Mouse (Mus musculus) heart, embryonic 13.5 days (tissue): ENCODE measurements around the gene Pea15a. TPM values are rescaled to one million over a fixed set of nuclear protein-coding genes. Genes with fewer than 3 reads are reported as not detected.

Experiments
- ATAC-seq: fragments of 200-750 bp; cut with Nextera tagmentation; 2 replicates; pipeline ENCODE4 v1.8.0; 2017; ENCODE audit warnings: moderate TSS enrichment; ENCODE audit not compliant: insufficient number of reproducible peaks, low FRiP score, low TSS enrichment; ENCODE audit errors: extremely low read depth
- H3K27ac ChIP-seq: fragments of 300-500 bp; sonication (generic); replicated peaks from 2 replicates; pipeline ENCODE4 v1.5.1; 2015; ENCODE audit warnings: moderate library complexity, mild to moderate bottlenecking, inconsistent platforms
- H3K27me3 ChIP-seq: fragments of 300-500 bp; sonication (generic); replicated peaks from 2 replicates; pipeline ENCODE4 v1.6.1; 2015; ENCODE audit warnings: mild to moderate bottlenecking, inconsistent platforms
- H3K36me3 ChIP-seq: fragments of 300-500 bp; sonication (generic); 2 replicates; pipeline ENCODE4 v1.6.1; 2015; ENCODE audit warnings: mild to moderate bottlenecking, inconsistent platforms
- H3K4me1 ChIP-seq: fragments of 300-500 bp; sonication (generic); 2 replicates; pipeline ENCODE4 v1.6.1; 2015; ENCODE audit warnings: inconsistent platforms
- H3K4me2 ChIP-seq: fragments of 300-500 bp; sonication (generic); 2 replicates; pipeline ENCODE4 v1.6.1; 2015; ENCODE audit warnings: inconsistent platforms, mild to moderate bottlenecking, moderate library complexity
- H3K4me3 ChIP-seq: fragments of 300-500 bp; sonication (generic); 2 replicates; pipeline ENCODE4 v1.5.1; 2015; ENCODE audit warnings: moderate library complexity, mild to moderate bottlenecking, inconsistent platforms
- H3K9ac ChIP-seq: fragments of 300-500 bp; sonication (generic); 2 replicates; pipeline ENCODE4 v1.6.1; 2015; ENCODE audit warnings: inconsistent platforms, mild to moderate bottlenecking, moderate library complexity
- H3K9me3 ChIP-seq: fragments of 300-500 bp; sonication (generic); 2 replicates; pipeline ENCODE4 v1.6.1; 2016; ENCODE audit warnings: inconsistent platforms
- WGBS: fragments of 180-500 bp; shearing (Covaris S2); methylation state at CpG from one replicate; pipeline ENCODE4 v1.1.7; 2015; ENCODE audit warnings: mixed read lengths; 5-methylcytosine and 5-hydroxymethylcytosine counted together
- polyA plus RNA-seq: library from polyadenylated mRNA; unstranded; fragments of >200 nt; fragmentation: Nextera tagmentation; extraction: Ambion mirVana; gene quantifications from 2 replicates; pipeline ENCODE4 v1.2.1, GENCODE M21; 2015

The Pea15a gene
- polyA plus RNA-seq, 1 experiment from 2014 or later: 169 TPM

DNA sequence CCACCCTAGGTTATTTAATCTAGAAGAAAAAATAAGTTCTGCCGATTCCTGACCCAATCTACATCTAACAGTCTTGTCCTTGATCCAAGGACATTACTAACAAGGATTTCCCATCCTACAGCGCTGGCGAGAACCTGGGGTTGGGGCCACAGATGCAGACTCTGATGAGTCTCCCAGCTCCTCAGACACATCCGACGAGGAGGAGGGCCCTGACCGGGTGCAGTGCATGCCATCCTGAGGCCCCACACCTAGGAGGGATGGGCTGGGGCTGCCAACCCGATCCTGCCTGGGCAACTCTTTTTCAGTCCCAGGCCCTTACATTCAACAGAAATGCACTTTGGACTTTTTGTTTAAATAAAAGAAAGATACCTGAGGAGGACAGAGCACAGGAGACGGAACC, 12.2 kb downstream of the Pea15a start:
- H3K27me3 ChIP-seq: no peaks in the 10 kb centered on the region
- no peaks in the 10 kb centered on the region for H3K9me3 ChIP-seq
- H3K4me1 ChIP-seq: peaks cover 9% of the 10 kb centered on the region
- no peak for ATAC-seq
- no peak overlapping the region for H3K4me2 ChIP-seq
- peak overlapping the region; percentile 21; the same call in 1 of the 2 replicates for H3K27ac ChIP-seq
- WGBS: 68% methylated on average over 8 of the region's 8 CpGs
- peaks cover 96% of the 10 kb centered on the region for H3K36me3 ChIP-seq
- 0 out of 2 replicates have a peak overlapping the region, but pooled peaks have one; percentile 25 for H3K9ac ChIP-seq
- H3K4me3 ChIP-seq: no peak overlapping the region

DNA sequence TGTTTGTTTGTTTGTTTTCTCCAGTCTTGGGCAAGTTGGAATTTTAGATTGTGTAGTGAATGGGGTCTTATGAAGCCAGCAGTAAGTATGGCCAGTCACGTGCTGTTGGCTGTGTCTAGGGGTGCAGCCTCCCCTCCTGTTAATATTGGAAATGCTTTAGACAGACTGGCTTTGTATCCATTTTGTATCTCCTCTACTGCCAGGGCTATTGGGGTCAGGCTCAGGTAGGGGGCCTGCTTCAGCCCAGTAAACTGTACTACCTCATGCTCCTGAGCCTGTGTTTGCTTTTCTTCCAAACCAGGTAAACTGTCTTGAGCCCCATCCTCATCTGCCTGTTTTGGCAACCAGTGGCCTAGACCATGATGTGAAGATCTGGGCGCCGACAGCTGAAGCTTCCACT, 14.4 kb downstream of the Pea15a start:
- WGBS: 94% methylated on average over 3 of the region's 3 CpGs
- peaks cover 96% of the 10 kb centered on the region for H3K36me3 ChIP-seq
- no peak for ATAC-seq

DNA sequence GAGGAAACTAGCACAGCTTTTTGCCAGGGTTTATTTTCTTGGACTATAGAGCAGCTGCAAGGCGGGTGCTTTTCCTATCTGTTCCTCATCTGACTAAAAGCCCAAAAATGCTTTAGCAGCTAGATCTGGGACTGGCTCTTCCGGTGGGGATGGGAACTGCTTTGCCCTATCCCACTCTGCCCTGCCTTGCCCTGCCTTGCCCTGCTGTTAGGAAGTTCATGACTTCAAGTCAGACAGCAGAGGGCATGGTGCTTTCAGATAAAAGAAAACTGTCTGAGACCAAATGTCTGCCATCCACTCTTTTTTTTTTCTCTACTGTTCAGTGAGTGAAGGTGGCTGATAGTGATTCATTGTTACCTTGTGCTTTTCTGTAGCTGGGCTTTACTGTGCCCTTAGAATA, 15.0 kb downstream of the Pea15a start:
- ATAC-seq: no peak
- no peak overlapping the region for H3K9ac ChIP-seq
- H3K4me2 ChIP-seq: no peak overlapping the region
- no peak overlapping the region for H3K4me3 ChIP-seq
- H3K27ac ChIP-seq: no peak overlapping the region
- H3K4me1 ChIP-seq: peaks cover 8% of the 10 kb centered on the region
- H3K9me3 ChIP-seq: no peaks in the 10 kb centered on the region
- no peaks in the 10 kb centered on the region for H3K27me3 ChIP-seq
- WGBS: 84% methylated on average over 2 of the region's 2 CpGs
- H3K36me3 ChIP-seq: peaks cover 96% of the 10 kb centered on the region

More for the DNA sequence above, 14.4 kb downstream of the Pea15a start:
- Histone ChIP-seq H3K27ac (no peak overlapping the region), H3K9me3 (no peaks in the 10 kb centered on the region), H3K9ac (no peak overlapping the region), H3K27me3 (no peaks in the 10 kb centered on the region), H3K4me1 (peaks cover 8% of the 10 kb centered on the region), H3K4me2 (no peak overlapping the region), H3K4me3 (no peak overlapping the region)

DNA sequence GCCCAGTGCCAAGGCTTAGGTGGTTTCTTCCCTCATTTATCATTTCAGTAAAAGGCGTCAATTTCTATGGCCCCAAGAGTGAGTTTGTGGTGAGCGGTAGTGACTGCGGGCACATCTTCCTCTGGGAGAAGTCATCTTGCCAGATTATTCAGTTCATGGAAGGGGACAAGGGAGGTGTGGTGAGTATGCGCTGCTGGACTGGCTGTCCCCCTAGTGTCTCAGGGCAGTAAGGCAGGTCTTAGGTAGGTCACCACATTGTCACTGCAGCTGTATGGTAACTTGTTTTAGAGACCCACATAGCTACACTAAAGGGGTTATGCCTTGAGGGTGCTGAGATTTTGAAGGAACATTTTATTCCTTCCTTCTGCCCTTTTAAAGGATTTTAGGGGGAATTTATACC, 17.7 kb downstream of the Pea15a start:
- no peak overlapping the region for H3K9ac ChIP-seq
- no peak overlapping the region for H3K4me3 ChIP-seq
- H3K36me3 ChIP-seq: peaks cover 94% of the 10 kb centered on the region
- ATAC-seq: no peak
- no peaks in the 10 kb centered on the region for H3K4me1 ChIP-seq
- H3K27ac ChIP-seq: no peak overlapping the region
- H3K27me3 ChIP-seq: no peaks in the 10 kb centered on the region
- WGBS: 63% methylated on average over 4 of the region's 4 CpGs
- no peaks in the 10 kb centered on the region for H3K9me3 ChIP-seq
- no peak overlapping the region for H3K4me2 ChIP-seq

DNA sequence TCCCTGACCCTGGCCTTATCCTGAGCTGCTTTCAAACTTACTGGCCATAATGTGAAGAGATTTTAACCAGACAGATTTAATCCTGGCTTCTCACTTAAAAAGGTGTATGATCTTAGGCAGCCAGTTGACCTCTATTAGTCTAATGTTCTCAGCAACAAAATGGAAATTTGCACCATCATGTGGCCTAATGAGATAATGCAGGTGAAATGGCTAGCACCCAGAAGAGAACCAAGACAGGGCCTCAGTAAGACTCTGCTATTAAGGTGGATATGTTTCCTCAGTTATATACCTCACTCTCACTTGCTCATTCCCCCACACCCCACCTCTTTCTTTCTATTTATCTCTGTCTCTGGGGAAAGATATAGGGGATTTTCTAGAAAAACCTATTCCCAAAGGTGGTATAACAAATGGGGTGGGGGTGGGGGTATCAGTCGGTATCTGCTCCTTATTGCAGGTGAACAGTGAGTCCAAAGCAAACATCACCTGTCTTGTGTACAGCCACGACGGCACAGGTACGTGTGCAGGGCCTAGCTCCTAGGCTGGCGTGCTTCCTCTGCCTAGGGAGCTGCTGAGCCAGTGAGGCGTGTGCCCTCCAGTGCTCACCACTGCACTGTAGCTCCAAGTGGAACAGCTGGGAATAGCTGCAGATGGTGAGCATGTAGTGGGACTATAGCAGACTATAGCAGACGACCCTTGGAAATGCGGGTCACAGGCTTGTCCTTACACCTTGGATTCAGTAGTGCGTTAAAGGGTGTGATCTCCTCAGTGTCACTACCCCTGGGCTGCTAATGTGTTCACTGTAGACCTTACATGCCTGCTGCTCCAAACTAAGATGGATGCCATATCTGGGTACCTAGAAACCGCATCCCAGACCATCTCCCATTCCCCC, 20.0 kb downstream of the Pea15a start:
- H3K4me2 ChIP-seq: no peak overlapping the region
- no peaks in the 10 kb centered on the region for H3K4me1 ChIP-seq
- no peaks in the 10 kb centered on the region for H3K9me3 ChIP-seq
- H3K27ac ChIP-seq: no peak overlapping the region
- 92% methylated on average over 10 of the region's 10 CpGs for WGBS
- no peak overlapping the region for H3K4me3 ChIP-seq
- ATAC-seq: no peak
- no peaks in the 10 kb centered on the region for H3K27me3 ChIP-seq
- no peak overlapping the region for H3K9ac ChIP-seq
- H3K36me3 ChIP-seq: peaks cover 91% of the 10 kb centered on the region

DNA sequence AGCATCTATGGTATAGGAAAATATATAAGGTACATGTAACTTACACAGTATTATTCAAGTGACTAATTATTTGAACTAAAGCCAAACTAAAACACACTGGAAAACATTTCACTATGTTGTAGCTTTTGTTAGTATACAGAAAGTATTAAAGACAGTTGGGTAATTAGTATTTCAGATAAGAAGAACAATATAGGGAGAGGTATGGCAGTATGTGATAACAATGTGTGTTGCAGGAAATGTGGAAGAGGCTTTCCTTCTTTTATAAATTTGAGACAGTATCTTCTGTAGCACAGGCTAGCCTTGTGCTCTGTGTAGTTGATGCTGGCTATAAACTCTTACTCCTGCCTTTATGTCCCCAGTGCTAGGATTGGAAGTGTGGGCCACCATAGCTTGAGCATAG, 22.7 kb downstream of the Pea15a start:
- Histone ChIP-seq H3K36me3 (peaks cover 90% of the 10 kb centered on the region), H3K27me3 (no peaks in the 10 kb centered on the region)
- ATAC-seq: no peak

DNA sequence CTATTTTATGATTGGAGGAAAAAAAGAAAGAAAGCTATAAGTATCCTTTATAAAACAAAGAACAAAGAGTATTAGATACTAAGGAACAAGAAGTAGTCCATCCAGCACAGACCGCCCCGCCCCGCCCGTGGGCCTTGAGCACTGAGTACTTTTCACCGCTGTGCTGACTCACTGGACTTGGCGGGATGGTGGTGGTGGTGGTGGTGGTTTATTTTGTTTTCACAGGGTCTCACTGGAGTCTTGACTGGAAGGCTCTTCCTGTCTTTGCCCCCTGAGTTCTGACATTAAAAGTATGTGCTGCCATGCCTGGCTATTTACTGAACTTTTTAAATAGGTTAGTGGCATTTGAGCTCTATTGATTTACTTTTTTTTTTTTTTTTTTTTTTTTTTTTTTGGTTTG, 23.5 kb downstream of the Pea15a start:
- Histone ChIP-seq H3K4me1 (no peaks in the 10 kb centered on the region), H3K9ac (no peak overlapping the region), H3K4me2 (no peak overlapping the region), H3K27ac (no peak overlapping the region), H3K27me3 (no peaks in the 10 kb centered on the region), H3K4me3 (no peak overlapping the region), H3K36me3 (peaks cover 90% of the 10 kb centered on the region), H3K9me3 (no peaks in the 10 kb centered on the region)
- WGBS: 90% methylated on average over 6 of the region's 6 CpGs
- no peak for ATAC-seq

More for the DNA sequence above, 22.7 kb downstream of the Pea15a start:
- Histone ChIP-seq H3K9me3 (no peaks in the 10 kb centered on the region), H3K4me2 (no peak overlapping the region), H3K27ac (no peak overlapping the region), H3K9ac (no peak overlapping the region), H3K4me1 (no peaks in the 10 kb centered on the region), H3K4me3 (no peak overlapping the region)

DNA sequence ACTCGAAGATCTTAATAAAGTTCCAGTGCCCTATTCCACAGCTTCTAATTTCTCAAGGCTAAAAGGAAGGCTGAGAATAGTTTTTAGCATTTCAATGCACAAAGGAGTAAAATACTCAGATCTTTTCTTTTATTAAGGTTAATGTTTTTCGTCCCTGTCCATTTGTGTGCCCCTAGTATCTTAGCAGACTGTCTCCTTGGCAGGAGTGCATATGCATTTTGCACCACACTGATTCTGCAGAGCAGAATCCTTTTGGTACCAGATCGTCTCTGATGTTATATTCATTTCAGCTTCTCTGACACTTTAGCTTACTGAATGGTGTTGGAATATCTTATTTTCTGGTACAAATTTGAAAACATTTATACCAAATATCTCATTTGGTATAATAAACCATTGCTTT, 24.8 kb downstream of the Pea15a start:
- H3K9ac ChIP-seq: no peak overlapping the region
- no peak overlapping the region for H3K27ac ChIP-seq
- no peak overlapping the region for H3K4me3 ChIP-seq
- no peak overlapping the region for H3K4me2 ChIP-seq
- WGBS: 90% methylated on average over 3 of the region's 3 CpGs
- H3K4me1 ChIP-seq: no peaks in the 10 kb centered on the region
- ATAC-seq: no peak
- peaks cover 88% of the 10 kb centered on the region for H3K36me3 ChIP-seq
- H3K9me3 ChIP-seq: no peaks in the 10 kb centered on the region
- H3K27me3 ChIP-seq: no peaks in the 10 kb centered on the region

DNA sequence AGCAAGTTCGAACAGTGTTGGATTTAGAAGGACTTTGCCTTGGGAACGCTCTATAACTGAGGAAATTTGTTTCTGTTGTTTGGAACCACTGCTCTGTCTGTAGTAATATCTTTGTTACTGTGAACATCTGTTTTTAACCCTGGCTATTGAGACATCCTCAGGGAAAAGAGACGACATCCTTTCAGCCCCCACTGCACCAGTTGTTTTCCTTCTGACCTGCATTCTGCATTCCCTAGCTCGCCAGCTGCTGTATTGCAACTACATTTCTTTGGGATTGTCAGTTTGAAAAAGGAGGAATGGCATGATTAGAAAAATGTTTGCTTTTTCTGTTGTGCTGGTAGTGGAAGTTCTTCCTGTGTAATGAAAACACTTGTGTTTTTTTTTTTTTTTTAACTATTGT, 25.7 kb downstream of the Pea15a start:
- no peak overlapping the region for H3K4me2 ChIP-seq
- H3K4me3 ChIP-seq: no peak overlapping the region
- 80% methylated on average over 4 of the region's 4 CpGs for WGBS
- H3K4me1 ChIP-seq: no peaks in the 10 kb centered on the region
- H3K27me3 ChIP-seq: no peaks in the 10 kb centered on the region
- no peak for ATAC-seq
- no peak overlapping the region for H3K9ac ChIP-seq
- H3K9me3 ChIP-seq: no peaks in the 10 kb centered on the region
- H3K36me3 ChIP-seq: peaks cover 87% of the 10 kb centered on the region
- no peak overlapping the region for H3K27ac ChIP-seq

DNA sequence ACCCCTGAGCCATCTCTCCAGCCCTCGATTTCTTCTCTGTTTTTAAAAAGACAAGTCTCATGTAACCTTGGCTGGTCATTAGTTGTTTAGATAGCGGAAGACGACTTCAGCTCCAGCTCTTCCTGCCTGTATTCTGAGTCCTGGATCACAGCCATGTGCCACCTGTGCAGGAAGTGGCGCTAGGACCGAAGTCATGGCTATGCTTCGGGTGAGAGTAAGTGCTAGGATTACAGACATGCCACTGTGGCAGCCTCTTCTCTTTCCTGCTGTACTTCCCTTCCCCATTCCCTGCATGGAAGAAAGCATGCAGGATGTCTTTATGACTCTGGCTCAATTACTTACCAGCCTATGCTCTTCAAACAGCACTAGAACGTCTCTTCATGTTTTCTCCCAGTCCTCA, 27.5 kb downstream of the Pea15a start:
- H3K9ac ChIP-seq: no peak overlapping the region
- H3K4me2 ChIP-seq: no peak overlapping the region
- no peak for ATAC-seq
- H3K27ac ChIP-seq: no peak overlapping the region
- H3K27me3 ChIP-seq: no peaks in the 10 kb centered on the region
- WGBS: 77% methylated on average over 7 of the region's 7 CpGs
- H3K4me3 ChIP-seq: no peak overlapping the region
- H3K9me3 ChIP-seq: no peaks in the 10 kb centered on the region
- H3K36me3 ChIP-seq: peaks cover 89% of the 10 kb centered on the region
- H3K4me1 ChIP-seq: peaks cover 6% of the 10 kb centered on the region

DNA sequence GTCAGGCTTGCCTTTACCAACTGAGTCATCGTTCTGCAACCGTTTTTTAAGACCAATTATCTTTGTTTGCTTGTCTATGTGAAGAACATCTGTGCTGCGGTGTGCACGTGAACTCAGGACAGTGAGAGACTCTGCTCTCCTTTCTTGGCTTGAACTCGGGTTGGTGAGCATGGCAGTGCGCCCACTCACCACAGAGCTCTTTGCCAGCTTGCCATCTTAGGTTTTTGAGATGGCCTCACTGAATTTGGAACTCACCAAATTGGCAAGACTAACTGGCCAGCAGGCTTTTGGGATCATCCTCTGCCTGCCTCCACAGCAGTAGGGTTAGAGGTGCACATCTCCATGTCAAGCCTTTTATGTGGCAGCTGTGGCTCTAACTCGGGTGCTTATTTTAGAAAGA, 28.8 kb downstream of the Pea15a start:
- ATAC-seq: no peak
- H3K9me3 ChIP-seq: no peaks in the 10 kb centered on the region
- WGBS: 87% methylated on average over 7 of the region's 7 CpGs
- H3K4me3 ChIP-seq: no peak overlapping the region
- H3K9ac ChIP-seq: no peak overlapping the region
- H3K4me1 ChIP-seq: peaks cover 13% of the 10 kb centered on the region
- no peak overlapping the region for H3K4me2 ChIP-seq
- H3K27ac ChIP-seq: no peak overlapping the region
- H3K27me3 ChIP-seq: no peaks in the 10 kb centered on the region
- H3K36me3 ChIP-seq: peaks cover 95% of the 10 kb centered on the region

DNA sequence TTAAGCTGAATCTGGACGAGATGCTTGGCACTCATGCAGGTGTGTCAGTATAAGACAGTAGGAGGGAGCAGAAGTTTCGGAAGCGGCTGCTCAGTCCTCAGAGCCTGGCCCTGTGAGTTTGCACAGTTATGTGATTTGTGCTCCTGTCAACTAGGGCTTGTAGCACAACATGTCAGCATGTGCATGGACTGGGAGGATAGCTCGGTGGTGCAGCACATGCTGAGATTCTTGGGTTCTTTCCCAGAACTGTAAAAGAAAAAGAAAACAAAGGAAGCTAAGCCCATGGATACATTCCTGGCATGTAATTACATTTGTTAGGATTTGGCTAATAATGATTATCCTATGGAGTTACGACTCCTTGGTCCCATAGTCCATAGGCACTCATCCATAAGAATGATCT, 33.4 kb downstream of the Pea15a start:
- Histone ChIP-seq H3K4me3 (no peak overlapping the region), H3K4me1 (peaks cover 13% of the 10 kb centered on the region), H3K36me3 (peaks cover 95% of the 10 kb centered on the region), H3K4me2 (no peak overlapping the region), H3K27ac (0 out of 2 replicates have a peak overlapping the region, but pooled peaks have one; percentile 64), H3K9ac (no peak overlapping the region), H3K9me3 (no peaks in the 10 kb centered on the region), H3K27me3 (no peaks in the 10 kb centered on the region)
- whole genome bisulfite sequencing: 86% methylated on average over 5 of the region's 5 CpGs
- ATAC-seq: no peak
